Mouse (Mus musculus): ENCODE results near the gene Haus4. TPM values are rescaled to one million over a fixed set of nuclear protein-coding genes. Genes with fewer than 3 reads are reported as not detected.

Gene Haus4
- 53.1 and 54.5 TPM in 2 replicates for polyA plus RNA-seq (2015; fragmentation: Nextera tagmentation; extraction: Ambion mirVana)

DNA sequence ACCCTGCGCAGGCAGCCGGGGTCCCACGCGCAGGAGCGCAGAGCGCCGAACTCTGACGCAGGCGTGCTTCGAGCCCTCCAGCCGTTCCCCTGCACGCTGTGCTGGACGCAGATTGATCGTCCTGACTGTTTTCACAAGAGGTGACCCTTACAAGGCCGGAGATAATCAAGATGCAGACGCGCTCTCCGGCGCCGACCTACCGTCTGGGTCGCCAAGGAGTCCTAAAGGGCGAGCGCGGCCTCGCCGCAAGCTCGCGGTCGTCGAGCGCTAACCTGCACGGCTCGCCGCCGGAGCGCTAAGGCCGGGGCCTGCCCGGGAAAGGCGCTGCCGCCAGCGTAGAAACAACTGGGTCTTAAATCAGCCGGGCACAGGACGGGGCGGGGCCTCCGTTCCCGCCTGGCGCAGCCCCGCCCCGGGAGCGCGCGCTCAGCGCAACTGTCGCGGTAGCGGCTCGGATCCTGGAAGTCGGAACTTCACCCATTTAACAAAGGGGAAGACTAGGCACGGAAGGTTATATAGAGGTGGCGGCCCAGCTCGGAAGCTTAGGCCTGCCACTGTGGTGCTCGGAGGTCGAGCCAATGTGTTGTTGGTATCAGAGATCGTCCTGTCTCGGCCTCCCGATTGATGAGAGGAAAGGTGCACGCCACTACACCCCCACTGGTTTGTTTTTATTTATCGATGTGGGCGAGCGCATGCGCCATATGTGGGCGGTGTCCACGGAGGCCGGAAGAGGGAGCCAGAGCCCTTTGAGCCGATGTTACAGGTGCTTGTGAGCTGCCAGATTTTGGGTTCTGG lies at the start of gene Haus4:
Gene Haus4 (minus strand): TSS at position 642 of the 795 bp plus-strand sequence.
- peaks cover 8% of the 10 kb centered on the region for H3K4me1 ChIP-seq
- H3K27me3 ChIP-seq = no peaks in the 10 kb centered on the region
- H3K36me3 ChIP-seq = peaks cover 25% of the 10 kb centered on the region
- under 1% methylated on average over 76 of the region's 76 CpGs for WGBS
- ATAC-seq (ENCODE audit: insufficient number of reproducible peaks, insufficient read depth, low FRiP score, low TSS enrichment, low read depth) = peak; percentile 91
- peak within 1 kb of the TSS; percentile 86 for H3K9ac ChIP-seq
- no peaks in the 10 kb centered on the region for H3K9me3 ChIP-seq
- peak within 1 kb of the TSS; percentile 93 for H3K4me2 ChIP-seq
- H3K27ac ChIP-seq = peak within 1 kb of the TSS; percentile 92
- H3K4me3 ChIP-seq = peak within 1 kb of the TSS; percentile 59

DNA sequence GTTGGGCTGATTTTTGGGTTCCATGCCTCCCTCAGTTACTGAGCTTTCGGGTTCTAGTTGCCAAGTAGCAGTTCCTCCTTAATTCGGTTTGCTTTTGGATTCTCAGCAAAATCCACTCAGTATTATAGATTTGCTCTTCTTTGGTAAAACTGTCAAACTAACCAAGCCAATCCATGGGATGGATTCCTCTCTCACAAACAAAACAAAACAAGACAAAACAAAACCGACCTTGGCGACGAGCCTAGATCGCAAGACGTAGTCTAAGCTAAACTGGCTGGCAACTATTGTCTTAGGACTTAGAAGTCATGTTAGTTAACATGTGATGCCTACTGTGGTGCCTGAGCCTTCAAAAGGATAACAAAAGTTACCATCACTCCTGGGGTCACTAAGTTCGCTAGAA lies 49.3 kb upstream of the Haus4 start:
- H3K4me3 ChIP-seq = peak overlapping the region; percentile 63
- WGBS = 83% methylated on average over 8 of the region's 8 CpGs
- no peak for ATAC-seq (ENCODE audit: insufficient number of reproducible peaks, insufficient read depth, low FRiP score, low TSS enrichment, low read depth)
- H3K9me3 ChIP-seq = no peaks in the 10 kb centered on the region
- no peaks in the 10 kb centered on the region for H3K27me3 ChIP-seq
- H3K27ac ChIP-seq = peak overlapping the region; percentile 94
- H3K4me1 ChIP-seq = peaks cover 19% of the 10 kb centered on the region
- peak overlapping the region; percentile 56 for H3K4me2 ChIP-seq
- H3K36me3 ChIP-seq = peaks cover 11% of the 10 kb centered on the region
- no peak overlapping the region for H3K9ac ChIP-seq

DNA sequence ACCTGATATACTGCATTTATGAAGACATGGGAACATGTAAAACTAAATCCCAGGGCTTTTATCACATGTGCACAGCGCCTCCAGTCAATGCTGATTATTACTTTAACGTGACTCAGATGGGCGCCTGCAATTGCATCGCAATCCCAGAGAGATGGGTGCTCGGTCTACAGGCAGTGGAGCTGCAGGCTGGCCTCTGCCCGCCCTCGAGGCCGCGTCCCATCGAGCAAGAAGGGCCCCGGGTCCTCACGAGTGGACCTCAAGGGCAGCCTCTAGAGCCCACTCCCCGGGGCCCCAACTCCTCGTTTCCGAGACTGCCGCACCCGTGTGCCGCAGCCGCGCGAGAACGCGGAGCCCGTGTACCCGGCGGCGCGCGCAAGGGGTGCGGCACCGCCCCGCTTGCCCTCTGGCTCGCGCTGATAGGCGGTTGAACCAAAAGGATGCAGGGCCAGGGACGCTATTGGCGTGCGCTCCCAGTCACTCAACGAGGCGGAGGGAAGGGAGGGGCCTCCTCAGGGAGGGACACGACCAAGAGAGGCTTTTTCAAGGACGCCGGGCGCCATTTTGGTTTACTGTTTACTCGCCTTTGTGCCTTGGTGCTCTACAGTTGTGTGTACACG lies 48.7 kb upstream of the Haus4 start:
- peak overlapping the region; percentile 56 for H3K4me2 ChIP-seq
- WGBS = under 1% methylated on average over 46 of the region's 46 CpGs
- H3K9ac ChIP-seq = peak overlapping the region; percentile 83
- H3K4me3 ChIP-seq = peak overlapping the region; percentile 63
- H3K27ac ChIP-seq = peak overlapping the region; percentile 94
- H3K36me3 ChIP-seq = peaks cover 12% of the 10 kb centered on the region
- no peaks in the 10 kb centered on the region for H3K9me3 ChIP-seq
- ATAC-seq (ENCODE audit: insufficient number of reproducible peaks, insufficient read depth, low FRiP score, low TSS enrichment, low read depth) = peak; percentile 98
- no peaks in the 10 kb centered on the region for H3K27me3 ChIP-seq
- H3K4me1 ChIP-seq = peaks cover 19% of the 10 kb centered on the region

DNA sequence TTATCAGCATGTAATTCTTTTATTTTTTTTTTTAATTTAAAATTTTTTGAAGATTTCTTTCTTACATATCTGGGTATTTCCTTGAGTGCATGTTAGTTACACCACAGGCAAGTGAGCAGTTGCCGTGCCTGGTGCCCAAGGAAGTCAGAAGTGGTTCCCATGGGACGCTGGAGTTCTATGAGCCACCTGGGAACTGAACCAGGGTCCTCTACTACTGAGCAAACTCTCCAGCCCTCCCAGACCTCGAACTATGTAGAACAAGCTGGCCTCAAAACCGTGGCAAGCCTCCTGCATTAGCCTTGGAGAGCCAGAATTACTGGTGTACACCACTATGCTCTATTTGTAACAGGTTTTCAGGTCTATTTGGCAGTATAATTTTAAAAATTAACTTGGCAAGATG lies 48.2 kb upstream of the Haus4 start:
- H3K9me3 ChIP-seq = no peaks in the 10 kb centered on the region
- peak overlapping the region; percentile 63 for H3K4me3 ChIP-seq
- H3K9ac ChIP-seq = peak overlapping the region; percentile 83
- ATAC-seq (ENCODE audit: insufficient number of reproducible peaks, insufficient read depth, low FRiP score, low TSS enrichment, low read depth) = no peak
- H3K36me3 ChIP-seq = peaks cover 12% of the 10 kb centered on the region
- 37% methylated on average over 4 of the region's 4 CpGs for WGBS
- peak overlapping the region; percentile 94 for H3K27ac ChIP-seq
- no peaks in the 10 kb centered on the region for H3K27me3 ChIP-seq
- peak overlapping the region; percentile 56 for H3K4me2 ChIP-seq
- peaks cover 19% of the 10 kb centered on the region for H3K4me1 ChIP-seq

DNA sequence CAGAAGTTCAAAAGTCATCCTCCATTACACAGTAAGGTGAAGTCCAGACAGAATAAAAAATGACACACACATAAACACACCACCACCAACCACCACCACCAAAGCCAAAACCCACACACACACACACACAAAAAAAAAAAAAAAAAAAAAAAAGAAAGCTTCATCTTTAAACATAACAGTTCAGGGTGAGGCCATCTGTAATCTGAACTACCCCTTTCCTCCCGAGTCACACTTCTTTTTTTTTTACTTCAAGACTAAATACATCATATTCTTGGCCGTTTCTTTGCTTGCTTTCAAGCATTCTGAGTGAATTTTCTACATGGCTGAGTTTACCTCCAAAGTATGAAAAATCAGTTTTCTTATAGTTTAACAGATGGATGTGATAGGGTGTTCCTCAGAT lies 47.2 kb upstream of the Haus4 start:
- H3K36me3 ChIP-seq = peaks cover 19% of the 10 kb centered on the region
- no peak overlapping the region for H3K9ac ChIP-seq
- no peak for ATAC-seq (ENCODE audit: insufficient number of reproducible peaks, insufficient read depth, low FRiP score, low TSS enrichment, low read depth)
- H3K4me2 ChIP-seq = no peak overlapping the region
- H3K27me3 ChIP-seq = no peaks in the 10 kb centered on the region
- no peak overlapping the region for H3K4me3 ChIP-seq
- peaks cover 19% of the 10 kb centered on the region for H3K4me1 ChIP-seq
- H3K27ac ChIP-seq = no peak overlapping the region
- WGBS = 52% methylated on average over 2 of the region's 2 CpGs
- H3K9me3 ChIP-seq = no peaks in the 10 kb centered on the region

DNA sequence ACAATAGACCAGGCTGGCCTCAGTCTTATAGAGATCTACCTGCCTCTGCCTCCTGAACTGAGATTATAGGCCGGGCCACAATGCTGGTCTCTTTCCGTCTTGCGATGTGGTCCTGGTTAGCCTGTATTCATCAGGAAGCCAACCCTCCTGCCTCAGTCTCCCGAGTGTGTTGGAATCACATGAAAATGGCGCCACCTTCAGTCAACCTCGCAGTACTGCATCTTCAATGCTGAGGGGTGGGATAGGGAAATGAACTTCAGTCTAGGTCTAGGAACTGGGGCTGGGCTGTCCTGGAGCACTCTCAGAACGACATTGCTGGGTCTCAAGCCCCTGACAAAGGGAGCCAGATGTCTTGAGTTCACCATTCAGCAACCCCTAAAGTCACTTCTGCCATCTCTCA lies 42.7 kb upstream of the Haus4 start:
- no peak overlapping the region for H3K9ac ChIP-seq
- no peaks in the 10 kb centered on the region for H3K27me3 ChIP-seq
- no peak overlapping the region for H3K27ac ChIP-seq
- no peak overlapping the region for H3K4me3 ChIP-seq
- H3K4me1 ChIP-seq = peaks cover 3% of the 10 kb centered on the region; the same call in 1 of the 2 replicates
- ATAC-seq (ENCODE audit: insufficient number of reproducible peaks, insufficient read depth, low FRiP score, low TSS enrichment, low read depth) = no peak
- no peak overlapping the region for H3K4me2 ChIP-seq
- H3K9me3 ChIP-seq = peaks cover 4% of the 10 kb centered on the region; the same call in 1 of the 2 replicates
- H3K36me3 ChIP-seq = peaks cover 44% of the 10 kb centered on the region
- WGBS = 82% methylated on average over 7 of the region's 7 CpGs

DNA sequence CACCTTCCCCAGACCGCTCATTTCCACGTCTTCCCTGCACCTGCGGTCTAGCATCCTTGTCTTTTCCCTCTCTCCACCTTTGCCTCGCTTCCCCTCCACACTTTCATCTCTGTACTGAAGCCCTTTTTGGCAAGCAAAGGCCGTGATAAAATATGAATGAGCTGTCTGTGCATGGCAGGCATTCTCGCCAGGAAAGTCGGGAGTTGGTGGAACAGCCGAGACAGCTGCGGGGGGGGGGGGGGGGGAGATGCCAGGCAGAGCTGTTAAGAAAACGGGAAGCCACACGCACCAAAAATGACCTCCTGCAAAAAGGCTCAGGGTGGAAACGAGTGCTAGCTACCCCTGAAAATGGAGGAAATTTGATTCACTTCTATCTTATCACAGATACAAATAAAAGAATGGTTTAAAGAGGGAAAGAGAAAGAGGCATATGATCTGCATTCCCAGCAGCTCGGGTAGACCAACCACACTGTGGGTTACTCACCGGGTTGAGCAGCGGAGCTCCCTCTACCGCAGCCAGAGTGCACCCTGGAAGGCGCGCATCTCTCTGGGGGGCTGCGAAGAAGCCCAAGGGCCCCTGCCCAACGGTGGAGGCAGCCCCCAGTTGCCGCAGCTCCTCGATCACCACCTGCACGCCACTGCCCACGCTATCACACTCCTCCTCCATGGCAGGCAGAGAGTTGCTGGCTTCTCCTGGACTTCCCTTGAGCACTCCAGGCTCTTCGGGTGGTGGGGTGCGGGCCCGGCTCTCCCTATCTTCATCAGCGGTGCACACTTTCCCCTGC lies 40.4 kb upstream of the Haus4 start:
- H3K4me1 ChIP-seq = 0 out of 2 replicates have a peak, but pooled peaks cover 2% of the 10 kb centered on the region
- no peak overlapping the region for H3K27ac ChIP-seq
- WGBS = 70% methylated on average over 28 of the region's 28 CpGs
- H3K9ac ChIP-seq = no peak overlapping the region
- H3K4me2 ChIP-seq = no peak overlapping the region
- no peaks in the 10 kb centered on the region for H3K27me3 ChIP-seq
- H3K36me3 ChIP-seq = peaks cover 61% of the 10 kb centered on the region
- ATAC-seq (ENCODE audit: insufficient number of reproducible peaks, insufficient read depth, low FRiP score, low TSS enrichment, low read depth) = no peak
- no peak overlapping the region for H3K4me3 ChIP-seq
- H3K9me3 ChIP-seq = peaks cover 4% of the 10 kb centered on the region; the same call in 1 of the 2 replicates

DNA sequence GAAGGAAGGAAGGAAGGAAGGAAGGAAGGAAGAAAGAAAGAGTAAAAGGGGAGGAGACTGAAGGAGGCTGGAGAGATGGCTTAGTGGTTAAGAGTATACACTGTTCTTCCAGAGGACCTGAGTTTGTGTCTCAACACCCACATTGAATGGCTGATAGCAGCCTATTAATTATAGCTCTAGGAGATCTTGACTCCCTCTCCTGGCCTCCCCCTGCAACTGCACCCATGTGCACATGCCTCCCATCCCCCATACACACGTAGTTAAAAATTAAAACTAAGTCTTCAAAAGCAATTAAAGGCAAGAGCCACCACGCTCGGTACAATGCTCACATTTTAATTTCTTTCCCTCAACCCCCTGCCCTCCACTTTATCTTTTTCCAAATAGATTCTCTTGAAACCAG lies 39.6 kb upstream of the Haus4 start:
- WGBS = 85% methylated on average over 3 of the region's 3 CpGs
- H3K4me2 ChIP-seq = no peak overlapping the region
- H3K4me3 ChIP-seq = no peak overlapping the region
- H3K27ac ChIP-seq = no peak overlapping the region
- H3K9ac ChIP-seq = no peak overlapping the region
- H3K36me3 ChIP-seq = peaks cover 54% of the 10 kb centered on the region
- H3K9me3 ChIP-seq = peaks cover 4% of the 10 kb centered on the region; the same call in 1 of the 2 replicates
- H3K4me1 ChIP-seq = 0 out of 2 replicates have a peak, but pooled peaks cover 2% of the 10 kb centered on the region
- ATAC-seq (ENCODE audit: insufficient number of reproducible peaks, insufficient read depth, low FRiP score, low TSS enrichment, low read depth) = no peak
- no peaks in the 10 kb centered on the region for H3K27me3 ChIP-seq

DNA sequence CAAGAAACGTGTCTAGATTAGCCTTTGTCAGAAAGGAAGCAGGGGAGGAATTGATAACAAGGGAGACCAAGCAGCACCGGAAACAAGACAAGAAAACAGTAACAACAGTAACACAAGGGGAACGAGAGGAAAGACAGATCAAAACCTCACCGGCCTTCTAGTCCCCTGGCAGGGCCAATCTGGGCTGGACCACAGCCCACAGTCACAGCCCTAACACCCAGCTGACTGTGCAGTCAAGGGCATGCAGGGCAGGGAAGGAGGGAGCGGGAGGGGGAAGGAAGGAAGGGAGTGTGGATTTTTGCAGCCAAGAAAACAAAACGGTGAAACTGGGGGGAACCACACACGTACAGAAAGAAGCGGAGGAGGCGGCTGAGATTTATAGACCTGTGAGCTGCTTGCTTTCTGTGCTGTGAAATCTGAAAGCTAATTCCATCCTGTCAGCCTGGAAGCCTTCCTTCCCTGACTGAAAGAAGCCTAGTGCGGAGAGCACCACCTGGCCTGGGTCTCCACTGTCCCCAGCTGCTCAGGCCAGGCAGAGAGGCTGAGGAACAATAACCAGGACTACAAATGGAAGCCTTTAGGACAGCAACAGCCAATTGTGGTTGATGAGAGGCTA lies 38.0 kb upstream of the Haus4 start:
- Histone ChIP-seq H3K4me2 (no peak overlapping the region), H3K4me1 (0 out of 2 replicates have a peak, but pooled peaks cover 2% of the 10 kb centered on the region), H3K36me3 (peaks cover 50% of the 10 kb centered on the region), H3K4me3 (no peak overlapping the region), H3K9me3 (peaks cover 4% of the 10 kb centered on the region; the same call in 1 of the 2 replicates), H3K27me3 (no peaks in the 10 kb centered on the region), H3K27ac (no peak overlapping the region), H3K9ac (no peak overlapping the region)
- WGBS = 74% methylated on average over 10 of the region's 10 CpGs
- no peak for ATAC-seq (ENCODE audit: insufficient number of reproducible peaks, insufficient read depth, low FRiP score, low TSS enrichment, low read depth)

DNA sequence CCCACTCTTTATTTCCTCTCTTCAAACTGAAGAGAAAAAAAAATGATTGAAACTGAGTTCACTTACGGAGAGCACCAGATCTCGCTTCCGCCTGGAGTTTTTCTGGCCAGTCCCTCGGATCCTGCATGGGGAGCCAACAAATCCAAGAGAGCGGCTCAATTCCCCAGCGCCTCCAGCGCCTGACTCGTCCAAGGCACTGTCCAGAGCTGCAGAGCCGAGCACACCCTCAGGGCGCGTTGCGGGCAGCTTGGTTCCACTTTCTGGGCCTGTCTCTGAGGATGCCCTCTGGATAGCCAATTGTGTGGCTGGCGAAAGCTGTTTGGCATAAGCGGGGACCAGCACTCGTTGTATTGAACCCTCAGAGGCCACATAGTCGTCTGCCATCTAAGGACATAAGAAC lies 36.6 kb upstream of the Haus4 start:
- no peak overlapping the region for H3K27ac ChIP-seq
- 88% methylated on average over 16 of the region's 16 CpGs for WGBS
- H3K27me3 ChIP-seq = no peaks in the 10 kb centered on the region
- H3K9ac ChIP-seq = no peak overlapping the region
- no peak for ATAC-seq (ENCODE audit: insufficient number of reproducible peaks, insufficient read depth, low FRiP score, low TSS enrichment, low read depth)
- no peak overlapping the region for H3K4me3 ChIP-seq
- H3K4me2 ChIP-seq = no peak overlapping the region
- H3K9me3 ChIP-seq = peaks cover 4% of the 10 kb centered on the region; the same call in 1 of the 2 replicates
- peaks cover 44% of the 10 kb centered on the region for H3K36me3 ChIP-seq
- 0 out of 2 replicates have a peak, but pooled peaks cover 2% of the 10 kb centered on the region for H3K4me1 ChIP-seq

Measured in embryonic facial prominence, embryonic 13.5 days (tissue).